Mouse (Mus musculus): ENCODE data around the gene Tsx.
"Not testable (repeated sequence)": the region's sequence is repeated elsewhere in the genome, so short reads cannot be mapped to it uniquely, and the experiment has no call there.

The Tsx gene

DNA sequence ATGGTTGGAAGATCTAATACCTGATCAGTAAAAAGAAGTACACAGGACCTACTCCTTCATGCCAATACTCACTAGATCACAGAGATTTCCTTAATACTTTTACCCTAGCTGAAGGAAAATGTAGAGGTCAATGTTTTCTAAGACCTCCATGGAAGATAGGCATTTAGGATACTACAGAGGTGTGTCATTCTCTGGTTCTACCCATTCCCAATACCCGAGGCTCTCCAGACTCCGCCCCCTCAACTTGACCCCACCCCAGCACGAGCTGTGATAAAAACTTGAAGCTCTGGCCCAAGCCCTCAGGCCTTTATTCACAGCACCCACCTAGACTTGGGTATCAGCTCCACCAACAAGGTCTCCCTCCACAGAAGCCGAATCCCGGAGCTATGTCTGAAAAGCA lies at the start of gene Tsx:
TSS of gene Tsx (plus strand) at position 301 of the 400 bp plus-strand sequence.
- in situ Hi-C loops (cut with MboI, MseI) = no loop called here

GRCm38 (mm10) chrX:103366201-103366600 lies 48.1 kb upstream of the Tsx start:
- in situ Hi-C loops (cut with MboI, MseI) = no loop called here

DNA sequence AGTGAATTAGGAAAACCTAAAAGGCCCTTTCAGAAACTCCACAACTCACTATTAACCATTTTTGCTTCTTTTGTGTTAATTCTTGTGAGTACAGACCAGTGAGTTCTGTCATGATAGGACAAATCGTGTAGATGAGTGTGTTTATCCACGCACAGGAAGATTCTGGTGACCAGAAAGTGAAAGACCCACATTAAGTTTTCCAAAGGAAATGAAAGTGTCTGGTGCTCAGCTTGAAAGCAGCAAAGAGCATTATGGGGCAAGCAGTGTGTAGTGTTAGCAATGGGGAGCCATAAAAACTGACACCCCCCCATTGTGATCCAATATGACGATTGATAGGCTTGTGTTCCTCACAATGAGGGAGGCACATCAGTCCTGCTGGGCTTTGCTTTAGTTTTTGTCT lies 45.6 kb upstream of the Tsx start:
- in situ Hi-C loops (cut with MboI, MseI) = no loop called here

DNA sequence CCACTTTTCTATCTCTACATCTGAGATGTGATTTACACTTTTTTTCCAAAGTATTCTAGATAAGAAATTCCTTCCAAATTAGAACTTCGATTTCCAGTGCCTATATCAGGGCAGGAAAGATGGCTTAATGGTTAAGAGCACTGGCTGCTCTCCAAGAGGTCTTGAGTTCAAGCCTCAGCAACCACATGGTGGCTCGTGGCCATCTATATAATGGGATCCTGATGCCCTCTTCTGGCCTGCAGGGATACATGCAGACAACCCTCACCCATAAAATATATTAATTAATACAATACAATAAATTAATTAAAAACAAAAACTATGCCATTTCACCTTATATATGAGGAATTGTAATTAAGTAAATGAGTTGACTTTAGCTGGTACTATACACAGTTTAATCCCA lies 43.0 kb upstream of the Tsx start:
- in situ Hi-C loops (cut with MboI, MseI) = loop anchor here (5.0 to 10.0 kb wide), 2 partner anchors 96 to 104 kb away; no protein-coding TSS in a partner anchor

DNA sequence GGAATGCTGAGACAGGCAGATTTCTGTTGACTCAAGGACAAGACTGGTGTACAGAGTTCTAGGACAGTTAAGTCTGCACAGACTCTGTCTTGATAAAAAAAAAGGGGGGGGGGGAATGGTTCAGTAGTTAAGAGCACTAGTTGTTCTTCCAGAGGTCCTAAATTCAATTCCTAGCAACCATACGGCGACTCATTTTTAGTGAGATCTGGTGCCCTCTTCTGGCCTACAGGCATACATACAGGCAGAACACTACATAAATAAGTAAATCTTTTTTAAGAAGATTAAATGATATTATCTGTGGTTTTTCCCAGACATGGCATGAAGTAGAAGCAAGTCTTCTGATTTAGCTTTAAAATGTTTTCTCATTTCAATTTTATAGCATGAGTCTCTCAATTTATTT lies 42.6 kb upstream of the Tsx start:
- in situ Hi-C loops (cut with MboI, MseI) = loop anchor here (5.0 to 10.0 kb wide), 2 partner anchors 97 to 104 kb away; no protein-coding TSS in a partner anchor

DNA sequence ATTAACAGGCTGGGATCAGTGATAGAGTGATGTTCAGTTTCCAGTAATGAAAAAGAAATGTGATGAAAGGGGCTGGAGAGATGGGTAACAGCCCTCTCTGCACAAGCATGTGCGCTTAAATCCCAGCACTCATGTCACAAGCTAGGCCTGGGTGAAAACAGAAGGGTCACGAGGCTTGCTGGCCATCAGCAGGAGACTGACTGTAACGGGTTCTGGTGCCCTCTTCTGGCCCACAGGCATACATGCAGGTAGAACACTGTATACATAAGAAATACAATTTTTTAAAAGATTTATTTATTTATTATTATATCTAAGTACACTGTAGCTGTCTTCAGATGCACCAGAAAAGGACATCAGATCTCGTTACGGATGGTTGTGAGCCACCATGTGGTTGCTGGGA lies 40.0 kb upstream of the Tsx start:
- in situ Hi-C loops (cut with MboI, MseI) = loop anchor here (5.0 to 10.0 kb wide), 2 partner anchors 99 to 107 kb away; no protein-coding TSS in a partner anchor

DNA sequence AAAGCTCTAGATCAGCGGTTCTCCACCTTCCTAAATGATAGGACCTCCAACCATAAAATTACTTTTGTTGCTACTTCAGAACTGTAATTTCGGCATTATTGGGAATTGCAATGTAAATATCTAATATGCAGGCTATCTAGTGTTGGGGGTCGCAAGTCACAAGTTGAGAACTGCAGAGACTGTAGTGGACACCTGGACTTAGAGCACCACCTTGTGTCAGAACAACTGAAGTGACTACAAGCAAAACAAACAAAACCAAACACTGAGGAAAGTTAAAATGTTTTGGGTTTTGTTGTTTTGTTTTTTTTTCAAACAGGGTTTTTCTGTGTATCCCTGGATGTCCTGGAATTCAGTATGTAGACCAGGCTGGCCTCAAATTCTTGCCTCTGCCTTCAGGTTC lies 29.7 kb upstream of the Tsx start:
- in situ Hi-C loops (cut with MboI, MseI) = no loop called here

GRCm38 (mm10) chrX:103388131-103388530 lies 26.1 kb upstream of the Tsx start:
- in situ Hi-C loops (cut with MboI, MseI) = loop anchor here in 1 of 2 experiments (5.0 kb wide), 1 partner anchor 131 kb away; no protein-coding TSS in a partner anchor

DNA sequence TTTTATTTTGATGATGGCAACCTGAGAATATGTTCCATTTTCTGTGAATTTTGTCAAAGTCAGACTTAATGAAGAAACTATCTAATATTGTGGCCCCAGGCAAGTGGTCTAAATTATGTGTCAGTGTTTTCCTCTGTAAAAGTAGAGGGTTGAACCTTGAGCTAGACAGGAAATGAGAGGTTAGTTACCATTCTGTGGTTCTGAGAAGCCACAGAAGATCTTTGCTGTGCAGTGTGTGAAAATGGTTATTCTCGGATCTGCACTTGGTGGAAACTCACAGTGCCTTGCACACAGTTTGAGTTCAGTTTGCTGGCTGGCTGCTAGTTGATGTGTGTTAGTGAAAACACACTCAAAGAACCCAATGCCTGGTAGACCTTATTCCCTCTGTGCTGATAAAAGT lies 20.4 kb upstream of the Tsx start:
- in situ Hi-C loops (cut with MboI, MseI) = no loop called here

DNA sequence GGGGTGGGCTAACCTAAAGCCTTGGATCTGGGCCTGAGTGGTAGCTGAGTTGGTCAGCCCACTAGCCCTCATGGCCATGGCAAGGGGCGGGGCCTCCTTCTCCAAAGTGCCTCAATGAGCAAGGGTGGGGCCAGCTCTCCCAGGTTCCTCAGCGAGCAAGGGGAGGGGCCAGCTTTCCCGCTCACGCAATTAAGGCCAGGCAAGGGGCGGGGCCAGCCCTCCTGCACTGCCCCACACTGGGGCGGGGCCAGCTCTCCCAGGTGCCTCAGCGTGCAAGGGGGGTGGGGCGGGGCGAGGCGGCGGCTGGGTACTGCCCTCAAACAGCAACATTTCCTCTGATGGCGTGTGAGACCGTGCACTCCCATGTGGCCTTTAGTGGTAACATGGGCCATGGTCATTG lies 9.2 kb upstream of the Tsx start:
- in situ Hi-C loops (cut with MboI, MseI) = no loop called here

GRCm38 (mm10) chrX:103421710-103422109 lies 7.4 kb downstream of the Tsx start, which contains the start of gene Gm26992:
Gm26992 (plus strand) TSS chrX:103422010.
- in situ Hi-C loops (cut with MboI, MseI) = loop anchor here in 1 of 2 experiments (10.0 kb wide), 1 partner anchor 737 kb away; the partner anchor contains the start of gene Gm3880

DNA sequence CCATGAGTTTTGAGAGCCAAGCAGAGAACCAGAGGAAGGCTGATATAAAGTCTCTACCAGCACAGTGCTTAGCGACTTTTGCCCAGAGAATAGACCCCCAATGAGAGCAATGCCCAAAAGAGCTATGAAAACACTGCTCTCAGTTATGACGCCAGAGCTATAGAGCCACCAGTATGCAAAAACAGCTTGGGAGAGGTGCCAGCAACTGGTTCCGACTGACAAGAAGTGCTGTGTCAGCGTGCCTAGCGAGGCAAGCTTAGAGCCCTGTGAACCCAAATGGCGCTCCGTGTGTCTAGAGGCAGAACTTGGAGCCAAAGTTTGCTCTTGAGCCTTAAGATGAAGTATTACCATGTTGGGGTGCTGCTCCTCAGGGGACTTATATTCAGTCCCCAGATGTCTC lies 13.4 kb downstream of the Tsx start:
- in situ Hi-C loops (cut with MboI, MseI) = loop anchor here in 1 of 2 experiments (10.0 kb wide), 1 partner anchor 743 kb away; the partner anchor contains the start of gene Gm3880

DNA sequence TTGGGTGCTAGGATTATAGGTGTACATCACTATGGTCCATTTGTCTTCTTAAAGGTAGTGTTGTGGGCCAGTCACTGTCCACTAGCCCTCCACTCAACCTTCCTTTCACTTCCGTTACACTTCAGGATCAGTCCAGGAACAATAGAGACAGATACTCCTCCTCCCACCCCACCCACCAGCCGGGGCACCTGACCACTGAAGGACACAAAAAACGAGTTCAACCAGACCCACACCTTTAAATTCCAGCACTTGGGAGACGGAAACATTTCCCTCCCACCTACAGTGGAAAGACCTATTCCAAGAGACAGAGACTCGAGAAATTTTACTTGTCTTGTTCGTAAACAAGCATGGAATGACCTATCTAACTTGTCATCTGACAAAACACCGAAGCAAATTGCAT lies 18.0 kb downstream of the Tsx start:
- in situ Hi-C loops (cut with MboI, MseI) = no loop called here

DNA sequence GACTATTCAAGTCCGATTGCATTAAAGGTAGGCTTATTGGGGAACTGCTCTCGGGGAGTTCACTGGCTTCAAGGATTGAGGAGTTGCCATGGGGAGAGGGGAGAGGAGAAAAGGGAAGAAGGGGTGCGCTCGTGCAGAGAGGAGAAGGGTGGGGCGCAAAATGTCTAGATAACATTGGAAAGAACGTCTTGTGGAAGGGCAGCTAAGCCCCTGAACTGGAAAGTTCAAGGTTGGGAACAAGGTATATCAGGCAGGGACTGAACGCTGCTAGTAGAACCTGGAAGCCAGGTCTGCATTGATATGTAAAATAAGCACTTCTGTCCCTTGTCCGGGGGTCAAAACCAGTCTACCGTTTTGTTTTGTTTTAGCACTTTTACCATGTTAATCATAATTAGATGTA lies 23.8 kb downstream of the Tsx start:
- in situ Hi-C loops (cut with MboI, MseI) = loop anchor here (5.0 kb wide), 2 partner anchors 41 to 171 kb away; no protein-coding TSS in a partner anchor

GRCm38 (mm10) chrX:103440803-103441202 lies 26.5 kb downstream of the Tsx start:
- in situ Hi-C loops (cut with MboI, MseI) = loop anchor here in 1 of 2 experiments (5.0 kb wide), 1 partner anchor 179 kb away; no protein-coding TSS in a partner anchor

DNA sequence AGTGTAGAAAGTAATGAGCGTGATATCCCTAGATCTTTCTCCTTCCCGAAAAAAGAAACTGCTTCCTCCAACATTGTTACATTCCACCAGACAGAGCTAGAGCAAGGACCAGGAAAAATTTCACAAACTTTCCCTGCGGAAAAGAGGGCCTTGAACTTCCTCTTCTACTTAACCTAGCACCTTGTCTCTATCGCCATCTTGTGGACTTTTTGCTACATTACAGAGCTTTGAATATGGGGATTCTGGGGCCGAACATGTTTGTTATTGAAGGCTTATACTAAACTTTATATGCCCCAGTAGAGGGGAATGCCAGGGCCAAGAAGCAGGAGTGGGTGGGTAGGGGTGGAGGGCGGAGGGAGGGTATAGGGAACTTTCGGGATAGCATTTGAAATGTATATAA lies 29.5 kb downstream of the Tsx start:
- in situ Hi-C loops (cut with MboI, MseI) = loop anchor here in 1 of 2 experiments (5.0 kb wide), 1 partner anchor 181 kb away; no protein-coding TSS in a partner anchor

DNA sequence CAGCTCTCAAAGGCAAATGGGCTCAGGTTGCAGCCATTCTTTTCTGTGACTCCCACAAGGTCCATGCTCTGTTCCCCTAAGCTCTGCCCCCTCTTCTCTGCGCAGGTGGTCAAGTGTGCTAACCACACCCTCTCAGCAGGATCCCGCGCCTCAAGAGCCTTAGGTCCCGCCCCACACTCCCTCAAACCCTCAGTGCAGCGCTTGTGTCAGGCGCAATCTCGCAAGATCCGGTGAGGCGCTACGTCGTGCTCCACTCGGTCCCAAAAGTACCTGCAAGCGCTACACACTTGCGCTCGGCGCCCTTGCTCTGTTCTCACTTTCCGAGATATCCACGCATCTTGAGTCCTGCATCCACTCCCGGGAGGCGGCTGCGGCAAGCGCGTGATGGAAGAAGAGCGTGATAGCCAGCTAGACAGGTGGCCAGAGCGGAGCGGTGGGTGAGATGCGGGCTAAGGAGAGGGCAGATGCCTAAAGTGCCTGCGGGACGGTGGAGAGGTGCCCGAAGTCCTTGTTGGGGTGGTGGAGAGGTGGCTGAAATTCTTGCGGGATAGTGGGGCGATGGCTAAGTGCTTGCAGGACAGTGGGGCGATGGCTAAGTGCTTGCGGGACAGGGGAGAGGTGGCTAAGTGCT lies 33.4 kb downstream of the Tsx start:
- in situ Hi-C loops (cut with MboI, MseI) = no loop called here

- in situ Hi-C loops (cut with MboI, MseI) = not testable (repeated sequence)
These were observed 34.2 kb downstream of the Tsx start for GRCm38 (mm10) chrX:103448429-103448828.

DNA sequence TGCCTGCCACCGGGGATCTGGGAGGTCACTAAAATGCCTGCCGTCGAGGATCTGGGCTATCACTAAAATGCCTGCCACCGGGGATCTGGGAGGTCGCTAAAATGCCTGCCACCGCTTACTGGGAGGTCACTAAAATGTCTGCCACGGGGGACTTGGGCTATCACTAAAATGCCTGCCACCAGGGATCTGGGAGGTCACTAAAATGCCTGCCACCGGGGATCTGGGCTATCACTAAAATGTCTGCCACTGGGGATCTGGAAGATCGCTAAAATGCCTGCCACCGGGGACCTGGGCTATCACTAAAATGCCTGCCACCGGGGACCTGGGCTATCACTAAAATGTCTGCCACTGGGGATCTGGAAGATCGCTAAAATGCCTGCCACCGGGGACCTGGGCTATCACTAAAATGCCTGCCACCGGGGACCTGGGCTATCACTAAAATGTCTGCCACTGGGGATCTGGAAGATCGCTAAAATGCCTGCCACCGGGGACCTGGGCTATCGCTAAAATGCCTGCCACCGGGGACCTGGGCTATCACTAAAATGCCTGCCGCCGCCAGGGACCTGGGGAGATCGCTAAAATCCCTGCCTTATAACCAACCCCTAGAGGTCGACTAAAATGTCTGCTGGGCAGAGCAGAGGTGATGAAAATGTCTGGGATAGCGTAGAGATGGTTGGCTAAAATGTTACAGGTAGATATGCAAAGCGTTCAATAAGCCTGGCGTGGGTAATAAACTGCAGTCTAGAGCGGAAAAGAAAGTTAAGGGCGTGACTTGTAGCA lies 34.9 kb downstream of the Tsx start:
- in situ Hi-C loops (cut with MboI, MseI) = not testable (repeated sequence)

GRCm38 (mm10) chrX:103452815-103453214 lies 38.5 kb downstream of the Tsx start:
- in situ Hi-C loops (cut with MboI, MseI) = no loop called here

- in situ Hi-C loops (cut with MboI, MseI) = no loop called here
These were observed 45.8 kb downstream of the Tsx start for GRCm38 (mm10) chrX:103460056-103460455.

- in situ Hi-C loops (cut with MboI, MseI) = no loop called here
These were observed 54.7 kb downstream of the Tsx start for GRCm38 (mm10) chrX:103468998-103469397.
